Mouse (Mus musculus) myocyte (in vitro differentiated cells): ENCODE measurements around the gene Gpc6. TPM values are rescaled to one million over a fixed set of nuclear protein-coding genes. Genes with fewer than 3 reads are reported as not detected.

Source experiments
- H3K27me3 ChIP-seq: one replicate; pipeline ENCODE4 v1.6.1; 2011; ENCODE audit not compliant: control insufficient read depth, insufficient read depth, insufficient read length
- H3K36me3 ChIP-seq: one replicate; pipeline ENCODE4 v1.6.1; 2011; ENCODE audit not compliant: control insufficient read depth, insufficient read depth
- H3K4me2 ChIP-seq: one replicate; pipeline ENCODE4 v1.6.1; 2011; ENCODE audit warnings: low read depth, control low read depth
- H3K4me3 ChIP-seq: one replicate; pipeline ENCODE4 v1.5.1; 2011; ENCODE audit warnings: mild to moderate bottlenecking, control low read depth, moderate library complexity
- H3K79me2 ChIP-seq: one replicate; pipeline ENCODE4 v1.6.1; 2011; ENCODE audit not compliant: control insufficient read depth, insufficient read depth
- H3ac ChIP-seq: one replicate; pipeline ENCODE4 v1.6.1; 2011; ENCODE audit not compliant: control insufficient read depth, insufficient read length
- CEBPB ChIP-seq: IDR thresholded peaks from 2 replicates; pipeline ENCODE4 v1.6.1; 2011; ENCODE audit warnings: mild to moderate bottlenecking, moderate library complexity; ENCODE audit not compliant: poor library complexity, insufficient read depth, severe bottlenecking
- E2F4 ChIP-seq: IDR thresholded peaks from one replicate; pipeline ENCODE4 v1.6.1; 2011; ENCODE audit warnings: mild to moderate bottlenecking, control low read depth, moderate library complexity; ENCODE audit not compliant: insufficient read depth
- MAX ChIP-seq: IDR thresholded peaks from one replicate; pipeline ENCODE4 v1.6.1; 2011; ENCODE audit warnings: low read depth, mild to moderate bottlenecking, control low read depth
- MYOD1 ChIP-seq, 3 experiments: IDR thresholded peaks; one replicate each; pipeline ENCODE4 v1.6.1; 2011; ENCODE audit warnings: control low read depth in 2 of 3, low read depth in 2 of 3, mild to moderate bottlenecking in 2 of 3, moderate library complexity in 1 of 3; ENCODE audit not compliant: insufficient read length in 2 of 3, control insufficient read depth in 1 of 3
- MYOG ChIP-seq, 3 experiments: IDR thresholded peaks; one replicate each; pipeline ENCODE4 v1.6.1; 2011; ENCODE audit warnings: control low read depth in 2 of 3, low read depth in 2 of 3, mild to moderate bottlenecking in 2 of 3; ENCODE audit not compliant: insufficient read length in 2 of 3, control insufficient read depth in 1 of 3, insufficient read depth in 1 of 3
- POLR2A ChIP-seq: IDR thresholded peaks from one replicate; pipeline ENCODE4 v1.6.1; 2011; ENCODE audit warnings: low read depth, mild to moderate bottlenecking, control low read depth, moderate library complexity; ENCODE audit not compliant: insufficient read length
- POLR2AphosphoS2 ChIP-seq: IDR thresholded peaks from one replicate; pipeline ENCODE4 v1.6.1; 2011; ENCODE audit warnings: low read depth, control low read depth; ENCODE audit not compliant: insufficient read length
- REST ChIP-seq: IDR thresholded peaks from one replicate; pipeline ENCODE4 v1.6.1; 2011; ENCODE audit warnings: mild to moderate bottlenecking, control low read depth, moderate library complexity; ENCODE audit not compliant: insufficient read depth, insufficient read length
- SRF ChIP-seq: IDR thresholded peaks from one replicate; pipeline ENCODE4 v1.6.1; 2011; ENCODE audit warnings: low read depth; ENCODE audit not compliant: control insufficient read depth, insufficient read length
- TCF12 ChIP-seq: IDR thresholded peaks from one replicate; pipeline ENCODE4 v1.6.1; 2011; ENCODE audit warnings: mild to moderate bottlenecking, control low read depth; ENCODE audit not compliant: poor library complexity, insufficient read depth, severe bottlenecking
- TCF3 ChIP-seq: IDR thresholded peaks from one replicate; pipeline ENCODE4 v1.6.1; 2011; ENCODE audit warnings: low read depth, control low read depth; ENCODE audit not compliant: insufficient read length
- USF1 ChIP-seq: IDR thresholded peaks from one replicate; pipeline ENCODE4 v1.6.1; 2011; ENCODE audit warnings: low read depth, mild to moderate bottlenecking, control low read depth, moderate library complexity
- polyA plus RNA-seq: library from polyadenylated mRNA; unstranded; fragments of >200 nt; fragmentation: generic; extraction: Trizol; gene quantifications from one replicate; pipeline ENCODE4 v1.2.1, GENCODE M21; 2012; ENCODE audit warnings: missing spikeins

The Gpc6 gene
- polyA plus RNA-seq, 1 experiment: 5.0 TPM

GRCm38 (mm10) chr14:117569278-117569677 is 644.2 kb downstream of the Gpc6 start:
- no peaks in the 10 kb centered on the region for H3K27me3 ChIP-seq
- TF ChIP-seq E2F4: no peak
- TF ChIP-seq MYOG (IDR thresholded peaks at IDR 0.05; ENCODE audit: control insufficient read depth in 1 of 3, insufficient read depth in 1 of 3, insufficient read length in 2 of 3, low read depth in 2 of 3): no peak
- TF ChIP-seq SRF: no peak
- no peak for TF ChIP-seq MYOD1 (IDR thresholded peaks at IDR 0.05; ENCODE audit: control insufficient read depth in 1 of 3, insufficient read length in 2 of 3, low read depth in 2 of 3)
- no peak for TF ChIP-seq POLR2A
- TF ChIP-seq TCF12: no peak
- TF ChIP-seq TCF3: no peak
- H3ac ChIP-seq: no peak overlapping the region
- no peaks in the 10 kb centered on the region for H3K79me2 ChIP-seq
- no peak overlapping the region for H3K4me3 ChIP-seq
- no peak overlapping the region for H3K4me2 ChIP-seq
- no peaks in the 10 kb centered on the region for H3K36me3 ChIP-seq

DNA sequence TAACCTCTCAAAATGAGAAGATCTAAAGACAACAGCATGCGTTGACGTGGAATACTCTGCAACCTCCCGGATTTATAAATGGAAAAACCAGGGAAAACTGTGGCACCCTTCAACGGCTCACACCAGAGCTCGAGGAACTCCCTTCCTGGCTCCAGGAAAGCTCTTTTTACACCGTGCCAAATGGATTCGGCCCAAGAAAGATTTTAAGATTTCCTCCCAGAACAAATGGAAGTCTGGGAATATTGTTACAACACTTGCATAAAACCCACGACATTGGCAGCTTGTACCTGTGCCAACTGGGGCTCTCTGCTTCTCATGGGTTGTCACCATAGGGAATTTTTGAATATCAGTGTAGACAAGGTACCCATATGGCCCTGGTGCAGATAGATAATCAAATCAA is 647.1 kb downstream of the Gpc6 start:
- no peak for TF ChIP-seq REST
- TF ChIP-seq TCF3: no peak
- no peak for TF ChIP-seq CEBPB
- no peak for TF ChIP-seq POLR2A
- no peak for TF ChIP-seq USF1
- no peak for TF ChIP-seq MYOD1 (IDR thresholded peaks at IDR 0.05; ENCODE audit: control insufficient read depth in 1 of 3, insufficient read length in 2 of 3, low read depth in 2 of 3)
- no peak for TF ChIP-seq MAX
- no peak for TF ChIP-seq TCF12
- no peak for TF ChIP-seq POLR2AphosphoS2
- Histone ChIP-seq H3ac (no peak overlapping the region), H3K79me2 (no peaks in the 10 kb centered on the region), H3K4me3 (no peak overlapping the region), H3K27me3 (no peaks in the 10 kb centered on the region), H3K36me3 (no peaks in the 10 kb centered on the region), H3K4me2 (no peak overlapping the region)

GRCm38 (mm10) chr14:117574216-117574615 is 649.1 kb downstream of the Gpc6 start:
- TF ChIP-seq USF1 (no peak), SRF (no peak), MAX (no peak), MYOD1 (IDR thresholded peaks at IDR 0.05; ENCODE audit: control insufficient read depth in 1 of 3, insufficient read length in 2 of 3, low read depth in 2 of 3) (no peak), POLR2A (no peak), TCF3 (no peak), E2F4 (no peak), CEBPB (no peak), REST (no peak), TCF12 (no peak), POLR2AphosphoS2 (no peak), MYOG (IDR thresholded peaks at IDR 0.05; ENCODE audit: control insufficient read depth in 1 of 3, insufficient read depth in 1 of 3, insufficient read length in 2 of 3, low read depth in 2 of 3) (no peak)

DNA sequence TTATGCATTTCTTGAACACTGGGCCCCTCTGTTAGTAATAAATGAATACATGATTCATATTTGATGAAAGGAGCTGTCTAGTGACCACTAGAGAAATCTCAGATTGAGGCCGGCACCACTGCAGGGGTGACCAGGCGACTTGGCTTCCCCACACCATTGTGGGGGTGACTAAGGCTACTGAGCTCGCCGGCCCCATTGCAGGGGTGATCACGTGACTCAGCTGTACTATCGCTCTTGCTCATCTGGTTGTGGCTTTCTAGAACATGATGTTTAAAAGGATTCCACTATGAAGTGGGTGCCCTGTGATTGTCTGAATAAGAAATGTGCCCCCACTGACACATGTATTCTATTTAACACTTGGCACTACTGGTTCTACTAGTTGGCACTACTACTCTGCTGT is 656.6 kb downstream of the Gpc6 start:
- Histone ChIP-seq H3ac (no peak overlapping the region), H3K4me3 (no peak overlapping the region)
- TF ChIP-seq POLR2A (no peak), USF1 (peak; percentile 41)

More at GRCm38 (mm10) chr14:117574216-117574615, 649.1 kb downstream of the Gpc6 start:
- Histone ChIP-seq H3K79me2 (no peaks in the 10 kb centered on the region), H3ac (no peak overlapping the region), H3K4me2 (no peak overlapping the region), H3K27me3 (no peaks in the 10 kb centered on the region), H3K4me3 (no peak overlapping the region), H3K36me3 (no peaks in the 10 kb centered on the region)

DNA sequence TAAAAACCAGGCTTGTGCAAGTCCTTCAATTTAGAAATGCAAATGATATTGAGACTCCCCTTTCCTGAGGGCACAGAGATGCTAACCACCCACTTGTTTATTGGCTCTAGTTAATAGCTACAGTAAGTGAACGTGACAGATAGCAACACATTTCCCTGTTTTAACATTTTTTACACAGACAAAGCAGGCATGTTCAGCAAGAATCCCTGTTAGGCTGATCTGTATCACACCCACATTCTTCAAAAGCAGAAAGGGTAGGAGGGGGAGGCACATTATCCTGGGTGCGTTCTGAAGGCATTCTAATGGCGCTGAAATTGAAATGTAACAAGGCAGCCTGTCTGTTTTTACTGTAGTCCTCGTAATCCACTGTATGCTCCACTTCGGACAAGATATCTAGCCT is 674.6 kb downstream of the Gpc6 start:
- TF ChIP-seq MAX (no peak), USF1 (no peak), MYOG (IDR thresholded peaks at IDR 0.05; ENCODE audit: control insufficient read depth in 1 of 3, insufficient read depth in 1 of 3, insufficient read length in 2 of 3, low read depth in 2 of 3) (no peak), SRF (no peak), TCF12 (no peak), CEBPB (no peak)
- no peaks in the 10 kb centered on the region for H3K27me3 ChIP-seq
- H3K4me2 ChIP-seq: no peak overlapping the region

More for the DNA sequence above, 656.6 kb downstream of the Gpc6 start:
- Histone ChIP-seq H3K27me3 (no peaks in the 10 kb centered on the region), H3K36me3 (no peaks in the 10 kb centered on the region), H3K4me2 (no peak overlapping the region), H3K79me2 (no peaks in the 10 kb centered on the region)

More for the DNA sequence above, 674.6 kb downstream of the Gpc6 start:
- no peaks in the 10 kb centered on the region for H3K36me3 ChIP-seq
- H3ac ChIP-seq: no peak overlapping the region
- no peaks in the 10 kb centered on the region for H3K79me2 ChIP-seq
- no peak overlapping the region for H3K4me3 ChIP-seq
